Mouse (Mus musculus) heart, adult 11 months (tissue): Measurements from ENCODE around the gene Itga3.

ENCODE experiments used
- DNase-seq: peaks from one replicate; pipeline ENCODE4 v3.0.0; 2022

Itga3 gene

GRCm38 (mm10) chr11:95002705-95003104 lies 73.9 kb downstream of the Itga3 start:
- DNase-seq, result no peak

DNA sequence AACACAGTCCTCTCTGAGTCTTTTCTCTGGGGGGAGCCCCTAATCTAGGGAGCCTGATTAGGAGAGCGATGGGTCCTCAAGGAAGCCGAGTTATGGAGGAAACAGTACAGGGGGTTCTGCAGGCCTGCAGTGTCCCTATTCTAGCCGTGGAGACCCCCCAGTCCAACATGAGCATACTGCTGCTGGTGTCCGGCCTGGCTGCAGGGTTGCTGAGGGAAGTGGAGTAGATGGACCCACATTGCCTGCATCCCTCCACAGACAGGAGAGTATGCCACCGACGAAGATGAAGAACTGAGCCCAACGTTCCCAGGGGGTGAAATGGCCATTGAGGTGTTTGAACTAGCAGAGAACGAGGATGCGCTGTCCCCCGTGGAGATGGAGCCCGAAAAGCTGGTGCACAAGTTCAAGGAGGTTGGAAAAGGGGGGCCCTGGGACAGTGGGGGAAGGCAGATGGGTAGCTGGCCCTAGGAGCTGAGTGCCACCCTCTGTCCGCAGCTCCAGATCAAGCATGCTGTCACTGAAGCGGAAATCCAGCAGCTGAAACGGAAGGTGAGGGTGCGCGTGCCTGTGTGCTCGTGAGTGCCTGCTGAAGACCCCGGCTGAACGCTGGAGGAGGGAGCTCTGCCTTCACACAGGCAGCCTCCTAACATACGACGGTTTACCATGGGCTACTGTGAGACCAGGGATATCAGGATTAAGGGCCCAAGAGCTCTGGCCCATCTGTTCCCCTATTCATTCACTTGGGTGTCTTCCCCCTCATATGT lies 74.8 kb downstream of the Itga3 start:
- DNase-seq, result peak; percentile 93

DNA sequence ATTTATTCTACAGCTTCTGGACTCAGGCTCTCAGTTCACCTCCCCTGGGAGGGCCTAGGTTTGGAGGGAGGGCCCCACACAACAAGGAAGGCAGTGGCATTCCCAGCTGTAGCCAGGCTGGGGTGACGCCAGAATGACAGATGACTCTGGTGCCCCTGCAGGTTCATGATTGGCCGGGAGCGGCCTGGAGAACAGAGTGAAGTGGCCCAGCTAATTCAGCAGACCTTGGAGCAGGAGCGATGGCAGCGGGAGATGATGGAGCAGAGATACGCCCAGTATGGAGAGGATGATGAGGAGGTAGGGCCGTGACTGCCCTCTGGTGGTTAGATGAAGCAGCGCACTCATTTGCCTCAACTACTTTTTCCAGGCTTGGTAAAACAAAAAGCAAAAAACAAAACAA lies 75.5 kb downstream of the Itga3 start:
- peak; percentile 97 for DNase-seq

DNA sequence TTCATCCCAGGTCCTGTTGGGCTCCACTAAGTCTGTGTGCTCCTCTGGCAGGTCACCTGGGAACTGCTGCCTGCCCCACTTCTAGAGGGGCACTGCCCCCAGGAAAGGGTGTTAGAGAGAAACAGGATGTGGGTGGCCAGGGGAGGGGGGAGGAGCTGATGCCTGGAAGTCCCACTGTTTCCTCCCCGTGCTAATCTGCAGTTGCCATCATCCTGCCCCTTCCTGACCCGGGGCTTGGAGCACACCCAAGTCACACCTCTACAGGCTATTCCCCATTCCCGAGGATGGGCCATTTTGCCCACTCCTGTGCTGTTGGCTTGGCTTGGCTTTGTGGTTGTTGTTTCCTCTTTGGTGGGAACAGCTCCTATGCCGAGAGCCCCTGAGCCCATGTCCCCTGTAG lies 76.1 kb downstream of the Itga3 start:
- peak; percentile 98 for DNase-seq

DNA sequence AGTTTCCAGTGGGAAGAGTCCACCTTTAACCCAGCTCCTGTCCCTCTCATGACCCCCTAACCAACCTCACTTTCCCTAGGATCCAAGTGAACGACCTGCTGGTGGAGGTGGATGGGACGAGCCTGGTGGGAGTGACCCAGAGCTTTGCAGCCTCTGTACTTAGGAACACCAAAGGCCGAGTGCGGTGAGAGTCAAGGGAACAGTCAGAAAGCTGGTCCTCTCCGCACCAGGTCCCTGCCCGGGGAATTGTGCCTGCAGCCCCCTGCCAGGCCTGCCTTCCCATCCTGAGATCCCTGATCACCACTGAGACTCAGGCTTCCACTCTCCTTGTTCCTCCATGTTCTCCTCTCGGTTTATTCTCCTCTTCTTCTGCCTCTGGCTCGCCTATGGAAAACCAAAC lies 76.5 kb downstream of the Itga3 start:
- no peak for DNase-seq

- peak; percentile 98 for DNase-seq
Measured at GRCm38 (mm10) chr11:94998041-94998531, 78.5 kb downstream of the Itga3 start.

GRCm38 (mm10) chr11:94997596-94997995 lies 79.0 kb downstream of the Itga3 start:
- peak; percentile 95 for DNase-seq

GRCm38 (mm10) chr11:94996984-94997383 lies 79.6 kb downstream of the Itga3 start:
- DNase-seq, result no peak

DNA sequence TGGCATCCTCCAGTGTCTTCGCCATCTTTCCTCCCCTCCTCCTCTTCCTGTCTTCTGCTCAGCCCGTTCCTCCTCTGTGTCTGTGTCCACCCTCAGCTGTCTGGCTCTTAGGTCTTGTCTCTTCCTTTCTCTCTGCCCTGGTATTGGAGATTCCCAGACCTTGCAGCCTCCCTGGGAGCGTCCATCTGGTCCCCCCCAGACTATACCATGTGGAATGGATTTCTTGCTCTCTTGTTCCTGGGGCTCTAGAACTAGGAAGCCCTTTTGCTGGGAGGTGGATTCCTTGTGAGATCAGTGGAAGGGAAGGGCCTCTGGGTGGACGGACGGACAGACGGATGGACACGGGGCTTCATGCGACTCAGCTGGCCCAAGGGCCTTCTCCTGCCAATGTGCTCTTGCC lies 80.5 kb downstream of the Itga3 start:
- no peak for DNase-seq

- peak; percentile 92 for DNase-seq
Measured at GRCm38 (mm10) chr11:94994947-94995772, 81.4 kb downstream of the Itga3 start.
